Mouse (Mus musculus) bone marrow macrophage, adult 2 months (primary cell): ENCODE measurements around the gene Megf9.

Experiments used
- CTCF ChIP-seq: IDR thresholded peaks from 2 replicates; pipeline ENCODE4 v1.5.1; 2012; ENCODE audit warnings: low read depth, mild to moderate bottlenecking, low read length, moderate library complexity
- POLR2A ChIP-seq: IDR thresholded peaks from 2 replicates; pipeline ENCODE4 v1.6.1; 2012; ENCODE audit warnings: mild to moderate bottlenecking, low read depth, low read length, borderline replicate concordance

DNA sequence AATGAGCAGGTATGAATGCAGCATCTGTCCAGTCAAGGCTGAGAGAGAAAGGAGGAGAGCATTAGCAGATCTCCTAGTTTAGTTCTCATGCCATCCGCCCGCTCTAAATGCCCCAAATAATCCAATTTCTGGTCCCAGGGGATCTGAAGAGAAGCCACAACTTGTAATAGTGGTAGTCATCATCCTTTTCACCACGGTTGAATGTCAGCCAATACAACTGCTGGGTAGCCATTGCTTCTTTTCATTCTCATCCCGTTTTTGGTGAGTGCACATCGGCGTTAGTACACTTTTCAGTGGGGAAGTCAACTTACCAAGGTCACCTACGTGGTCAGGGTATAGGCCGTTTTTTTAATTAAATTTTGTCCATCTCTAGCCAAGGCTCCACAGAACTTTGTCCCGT is 125.3 kb downstream of the Megf9 start:
- no peak for TF ChIP-seq POLR2A
- TF ChIP-seq CTCF: no peak
